Comparison of ENCODE assay signal across 10 mouse cellular contexts in the genomic region with DNA sequence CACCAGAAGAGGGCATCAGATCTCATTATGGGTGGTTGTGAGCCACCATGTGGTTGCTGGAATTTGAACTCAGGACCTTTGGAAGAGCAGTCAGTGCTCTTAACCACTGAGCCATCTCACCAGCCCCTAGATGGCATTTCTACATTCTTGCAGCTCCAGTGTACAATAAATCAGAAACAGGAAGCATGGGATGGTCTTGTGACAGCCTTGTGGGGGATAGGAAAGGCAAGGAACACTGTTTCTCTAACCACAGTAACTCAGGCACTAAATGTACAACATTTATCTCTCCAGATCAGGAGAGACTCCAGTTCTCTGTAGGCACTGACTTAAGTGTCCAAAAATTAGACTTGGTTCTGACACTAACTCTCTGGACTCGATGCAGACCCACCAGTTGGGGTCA. TPM values are rescaled to one million over a fixed set of nuclear protein-coding genes. Genes with fewer than 3 reads are reported as not detected.
DNase-seq lines count a peak whose midpoint lies in the region; ATAC-seq and TF ChIP-seq lines count a peak whose summit lies in the region.
"Not testable (repeated sequence)": the region's sequence is repeated elsewhere in the genome, so short reads cannot be mapped to it uniquely, and the experiment has no call there.
"Had no signal": no experiment of that assay in that cellular context is flagged by ENCODE, and none has a peak within 500 bp of the region (broad histone marks: within the 10 kb centered on the region; RNA-seq: fewer than 3 reads in every experiment).

No protein-coding gene starts in this region.

- not testable (repeated sequence) for H3K4me2 ChIP-seq in liver, postnatal 0 days (ENCODE audit: low read depth, low read length)

- not testable (repeated sequence) for TF ChIP-seq EP300 in liver, postnatal 0 days (IDR thresholded peaks at IDR 0.05; ENCODE audit: low read depth)

- not testable (repeated sequence) for H3K36me3 ChIP-seq in liver, postnatal 0 days (replicated peaks; ENCODE audit: insufficient read depth, low read length); macrophage (ENCODE audit: inconsistent target)

- 13% methylated on average over 1 of the region's 1 CpGs for WGBS in liver, postnatal 0 days (ENCODE audit: insufficient replicate concordance)
- WGBS in macrophage (ENCODE audit: missing documents) = 7% methylated on average over 1 of the region's 1 CpGs

- TF ChIP-seq POLR2A in bone marrow macrophage, adult 2 months (IDR thresholded peaks at IDR 0.05; ENCODE audit: borderline replicate concordance, low read depth, low read length) = not testable (repeated sequence)

- H3K4me1 ChIP-seq in bone marrow macrophage, adult 2 months (ENCODE audit: control insufficient read depth, insufficient read depth, low read length); liver, postnatal 0 days (ENCODE audit: insufficient read depth): not testable (repeated sequence)

- ATAC-seq in granulocyte monocyte progenitor cell, adult 5-6 weeks (replicated peaks; ENCODE audit: poor library complexity, severe bottlenecking) = peak; percentile 75
- not testable (repeated sequence) for ATAC-seq in liver, postnatal 0 days

- not testable (repeated sequence) for H3K9me3 ChIP-seq in liver, postnatal 0 days (ENCODE audit: low read length)

- H3K79me2 ChIP-seq in macrophage (ENCODE audit: inconsistent target) = not testable (repeated sequence)

- H3K4me3 ChIP-seq in bone marrow macrophage, adult 2 months (ENCODE audit: insufficient read depth, low read length); liver, postnatal 0 days (ENCODE audit: low read depth, low read length); macrophage (ENCODE audit: inconsistent target): not testable (repeated sequence)

- DNase-seq in 416B (ENCODE audit: low read depth) = peak; percentile 38
- DNase-seq in liver, postnatal 0 days = not testable (repeated sequence)

- H3K27me3 ChIP-seq in liver, postnatal 0 days (ENCODE audit: insufficient read depth, low read length) = not testable (repeated sequence)

- H3K9ac ChIP-seq in liver, postnatal 0 days (replicated peaks) = not testable (repeated sequence)

- peak overlapping the region; percentile 96 for H3K27ac ChIP-seq in bone marrow macrophage, adult 2 months (ENCODE audit: insufficient read depth, low read depth, low read length)
- H3K27ac ChIP-seq in liver, postnatal 0 days (ENCODE audit: low read depth) = not testable (repeated sequence)
- peak overlapping the region; percentile 42; the same call in 1 of the 2 replicates for H3K27ac ChIP-seq in macrophage

- not testable (repeated sequence) for TF ChIP-seq CTCF in bone marrow macrophage, adult 2 months (IDR thresholded peaks at IDR 0.05; ENCODE audit: low read depth, low read length)
- 0 out of 2 replicates have a peak, but pooled peaks have one; percentile 6 for TF ChIP-seq CTCF in liver, postnatal 0 days (IDR thresholded peaks at IDR 0.05; ENCODE audit: low read depth)

RNA-seq across cellular contexts. Expression of gene Oscar, which starts 18.2 kb away (rescaled TPM):
- polyA plus RNA-seq in bone marrow macrophage, adult 2 months (2012; ENCODE audit: insufficient read depth, insufficient read length, missing spikeins) = not detected in 2 replicates
- not detected in 2 replicates for total RNA-seq in granulocyte monocyte progenitor cell, adult 5-6 weeks (2014; fragmentation: Nextera tagmentation)
- not detected in 2 replicates for total RNA-seq in granulocyte monocyte progenitor cell, adult 5-6 weeks (2017)
- polyA plus RNA-seq in liver, postnatal 0 days (2015; fragmentation: Nextera tagmentation; extraction: Ambion mirVana) = 0.12 TPM in 1 of 2 replicates, not detected in the other
- under 1 TPM in 2 of 26 experiments, not detected in 24; 0.47 to 0.62 TPM for total RNA-seq in macrophage (2018; cell fraction: chromatin; rRNA removed)
- total RNA-seq in macrophage (2018; cell fraction: cytosol; rRNA removed) = under 1 TPM in 2 of 26 experiments, not detected in 24; 0.05 to 0.09 TPM
- under 1 TPM in 6 of 26 experiments, not detected in 20; 0.30 to 0.48 (median 0.39) TPM for total RNA-seq in macrophage (2018; cell fraction: nucleus; rRNA removed)
- not detected in 3 replicates for polyA plus RNA-seq in macrophage (2018)
- total RNA-seq: adrenal gland, postnatal 14 days; adrenal gland, postnatal 36 days; MEL had no signal
- polyA plus RNA-seq: activated CD4-positive, CD25-positive, alpha-beta regulatory T cell, adult 4 months; embryonic facial prominence, embryonic 10.5 days had no signal

RNA-seq across cellular contexts. Expression of gene Ndufa3, which starts 19.4 kb away (rescaled TPM):
- 294 and 360 TPM in 2 replicates for polyA plus RNA-seq in bone marrow macrophage, adult 2 months (2012; ENCODE audit: insufficient read depth, insufficient read length, missing spikeins)
- total RNA-seq in granulocyte monocyte progenitor cell, adult 5-6 weeks (2014; fragmentation: Nextera tagmentation) = 395 and 454 TPM in 2 replicates
- total RNA-seq in granulocyte monocyte progenitor cell, adult 5-6 weeks (2017) = 132 and 210 TPM in 2 replicates
- 385 and 415 TPM in 2 replicates for polyA plus RNA-seq in liver, postnatal 0 days (2015; fragmentation: Nextera tagmentation; extraction: Ambion mirVana)
- total RNA-seq in macrophage (2018; cell fraction: chromatin; rRNA removed) = 10 to 100 TPM in 18 of 26 experiments, 1 to 10 TPM in 7, not detected in 1; 4.2 to 40.1 (median 16.0) TPM
- total RNA-seq in macrophage (2018; cell fraction: cytosol; rRNA removed) = 100 to 1,000 TPM; 184 to 392 (median 252) TPM
- 100 to 1,000 TPM in 5 of 26 experiments, 10 to 100 TPM in 21; 15.3 to 158 (median 60.8) TPM for total RNA-seq in macrophage (2018; cell fraction: nucleus; rRNA removed)
- 207 to 248 TPM (median 217 TPM) in 3 replicates for polyA plus RNA-seq in macrophage (2018)

RNA-seq across cellular contexts. Expression of gene Tfpt, which starts 32.0 kb away (rescaled TPM):
- 22.6 and 24.4 TPM in 2 replicates for polyA plus RNA-seq in bone marrow macrophage, adult 2 months (2012; ENCODE audit: insufficient read depth, insufficient read length, missing spikeins)
- total RNA-seq in granulocyte monocyte progenitor cell, adult 5-6 weeks (2014; fragmentation: Nextera tagmentation) = 32.8 and 33.8 TPM in 2 replicates
- total RNA-seq in granulocyte monocyte progenitor cell, adult 5-6 weeks (2017) = 32.5 and 36.8 TPM in 2 replicates
- 8.8 and 9.8 TPM in 2 replicates for polyA plus RNA-seq in liver, postnatal 0 days (2015; fragmentation: Nextera tagmentation; extraction: Ambion mirVana)
- 10 to 100 TPM in 22 of 26 experiments, 1 to 10 TPM in 4; 4.5 to 53.8 (median 25.3) TPM for total RNA-seq in macrophage (2018; cell fraction: chromatin; rRNA removed)
- 10 to 100 TPM; 11.7 to 25.0 (median 21.2) TPM for total RNA-seq in macrophage (2018; cell fraction: cytosol; rRNA removed)
- 10 to 100 TPM in 23 of 26 experiments, 1 to 10 TPM in 3; 7.5 to 37.3 (median 19.6) TPM for total RNA-seq in macrophage (2018; cell fraction: nucleus; rRNA removed)
- 16.1 to 19.8 TPM (median 18.6 TPM) in 3 replicates for polyA plus RNA-seq in macrophage (2018)

RNA-seq across cellular contexts. Expression of gene Prpf31, which starts 32.0 kb away (rescaled TPM):
- 37.6 and 46.3 TPM in 2 replicates for polyA plus RNA-seq in bone marrow macrophage, adult 2 months (2012; ENCODE audit: insufficient read depth, insufficient read length, missing spikeins)
- total RNA-seq in granulocyte monocyte progenitor cell, adult 5-6 weeks (2014; fragmentation: Nextera tagmentation) = 47.8 and 91.0 TPM in 2 replicates
- 123 and 132 TPM in 2 replicates for total RNA-seq in granulocyte monocyte progenitor cell, adult 5-6 weeks (2017)
- 20.8 and 24.9 TPM in 2 replicates for polyA plus RNA-seq in liver, postnatal 0 days (2015; fragmentation: Nextera tagmentation; extraction: Ambion mirVana)
- 10 to 100 TPM; 13.8 to 68.0 (median 43.5) TPM for total RNA-seq in macrophage (2018; cell fraction: chromatin; rRNA removed)
- 10 to 100 TPM; 28.7 to 48.7 (median 39.8) TPM for total RNA-seq in macrophage (2018; cell fraction: cytosol; rRNA removed)
- 10 to 100 TPM; 11.9 to 64.8 (median 31.5) TPM for total RNA-seq in macrophage (2018; cell fraction: nucleus; rRNA removed)
- polyA plus RNA-seq in macrophage (2018) = 35.3 to 71.0 TPM (median 40.2 TPM) in 3 replicates

RNA-seq across cellular contexts. Expression of gene Cnot3, which starts 47.3 kb away (rescaled TPM):
- polyA plus RNA-seq in bone marrow macrophage, adult 2 months (2012; ENCODE audit: insufficient read depth, insufficient read length, missing spikeins) = 66.9 and 69.0 TPM in 2 replicates
- 138 and 156 TPM in 2 replicates for total RNA-seq in granulocyte monocyte progenitor cell, adult 5-6 weeks (2014; fragmentation: Nextera tagmentation)
- 19.0 and 22.7 TPM in 2 replicates for total RNA-seq in granulocyte monocyte progenitor cell, adult 5-6 weeks (2017)
- polyA plus RNA-seq in liver, postnatal 0 days (2015; fragmentation: Nextera tagmentation; extraction: Ambion mirVana) = 12.9 and 13.7 TPM in 2 replicates
- total RNA-seq in macrophage (2018; cell fraction: chromatin; rRNA removed) = 100 to 1,000 TPM in 7 of 26 experiments, 10 to 100 TPM in 19; 35.3 to 142 (median 84.0) TPM
- 10 to 100 TPM; 15.3 to 44.9 (median 38.9) TPM for total RNA-seq in macrophage (2018; cell fraction: cytosol; rRNA removed)
- 10 to 100 TPM; 29.8 to 82.8 (median 46.2) TPM for total RNA-seq in macrophage (2018; cell fraction: nucleus; rRNA removed)
- polyA plus RNA-seq in macrophage (2018) = 28.4 to 47.4 TPM (median 36.0 TPM) in 3 replicates
